Mouse (Mus musculus): ENCODE measurements around the gene Schip1. TPM values are rescaled to one million over a fixed set of nuclear protein-coding genes. Genes with fewer than 3 reads are reported as not detected.
"Not testable (repeated sequence)": the region's sequence is repeated elsewhere in the genome, so short reads cannot be mapped to it uniquely, and the experiment has no call there.

Schip1 gene
- 100 to 1,000 TPM; 143 to 167 TPM for total RNA-seq (2021)
- long read RNA-seq, experiment 1, transcript Schip1-206 (8 exons, 2,156 nt) = minor isoform, 7 of 130 reads
- long read RNA-seq, experiment 1, transcript Schip1-207 (7 exons, 1,557 nt) = major isoform, 108 of 130 reads
- long read RNA-seq, experiment 1, partial matches to known transcripts = 8 of 130 reads
- long read RNA-seq, experiment 1, other reads (novel, unspliced or antisense) = 4 of 130 reads
- long read RNA-seq, experiment 2, transcript Schip1-207 (7 exons, 1,557 nt) = major isoform, 63 of 78 reads
- long read RNA-seq, experiment 2, partial matches to known transcripts = 5 of 78 reads
- long read RNA-seq, experiment 2, other reads (novel, unspliced or antisense) = 3 of 78 reads

DNA sequence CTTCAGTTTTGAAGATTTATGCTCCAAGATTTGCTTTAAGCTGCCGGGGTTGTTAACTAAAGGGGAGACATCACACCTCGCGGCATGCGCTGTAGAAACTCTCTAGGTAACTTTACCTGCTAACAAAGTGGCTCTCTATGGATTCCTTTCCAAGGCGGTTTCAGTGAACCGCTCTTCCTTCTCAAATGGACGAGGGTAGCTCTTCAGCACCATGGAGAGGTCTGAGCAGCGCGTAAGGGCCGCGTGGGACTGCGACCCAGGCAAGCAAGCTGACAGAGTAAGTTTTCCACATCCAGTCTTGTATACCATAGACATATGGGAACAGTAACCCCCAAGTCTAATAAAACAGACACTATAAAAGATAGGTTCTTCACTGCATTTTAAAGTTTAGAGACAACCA is at the start of gene Schip1:
Schip1 (plus strand) TSS at position 72 of the 400 bp plus-strand sequence.
- peak; percentile 4 to 55 for DNase-seq

DNA sequence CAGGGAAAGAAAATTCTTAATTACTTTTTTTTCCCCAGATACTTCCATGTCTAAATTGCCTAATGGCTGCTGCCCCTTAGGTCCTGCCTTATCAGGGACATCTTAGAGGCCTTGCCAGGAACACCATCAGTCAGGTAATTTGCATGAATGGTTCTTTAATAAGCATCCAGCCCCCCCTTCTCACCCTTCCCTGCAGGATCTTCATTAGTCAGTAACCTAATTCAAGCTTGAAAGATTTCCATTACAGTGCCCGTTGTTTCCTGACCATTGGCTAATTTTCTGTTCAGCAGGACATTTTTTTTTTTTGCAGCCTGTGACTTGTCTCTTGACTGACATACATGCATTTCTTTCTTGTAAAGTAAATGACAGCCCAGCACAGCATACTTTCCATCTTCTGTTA is 48.8 kb upstream of the Schip1 start:
- DNase-seq = no peak

DNA sequence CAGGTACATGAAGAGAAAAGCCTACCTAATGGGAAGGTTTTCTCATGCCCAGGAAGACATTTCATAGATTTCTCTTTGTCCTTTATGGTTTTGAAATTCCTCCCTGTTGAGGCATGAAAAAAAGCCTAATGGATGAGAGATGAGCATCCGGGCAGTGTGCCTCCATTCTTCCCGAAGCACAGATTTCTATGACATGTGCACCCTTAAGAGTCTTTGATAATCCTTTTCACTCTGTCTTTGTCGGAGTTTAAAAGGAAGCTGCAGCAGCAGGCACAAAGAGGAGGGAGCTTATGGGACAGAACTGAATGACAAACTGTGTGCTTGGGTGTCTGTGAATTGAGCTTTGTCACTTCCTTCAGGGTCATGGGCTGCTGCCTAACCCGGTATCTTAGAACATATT is 45.2 kb upstream of the Schip1 start:
- no peak for DNase-seq

DNA sequence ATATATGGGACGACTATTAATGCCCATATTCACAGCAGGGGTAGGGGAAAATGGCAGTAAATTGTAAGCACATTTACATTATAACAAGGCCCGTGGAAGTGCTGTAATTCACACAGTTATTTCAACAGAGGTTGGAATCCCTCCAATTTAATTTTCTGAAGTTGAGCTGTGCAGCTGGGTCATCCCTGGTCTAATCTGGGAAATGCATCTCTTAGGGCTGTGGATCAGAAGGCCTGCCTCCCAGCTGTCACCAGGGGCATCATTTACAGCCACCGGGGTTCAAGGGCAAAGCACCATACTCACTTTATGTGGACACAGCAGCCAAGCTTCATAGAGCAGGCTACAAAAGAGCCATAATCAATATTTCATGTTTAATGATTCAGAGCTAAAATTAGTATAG is 28.5 kb upstream of the Schip1 start:
- DNase-seq = no peak

DNA sequence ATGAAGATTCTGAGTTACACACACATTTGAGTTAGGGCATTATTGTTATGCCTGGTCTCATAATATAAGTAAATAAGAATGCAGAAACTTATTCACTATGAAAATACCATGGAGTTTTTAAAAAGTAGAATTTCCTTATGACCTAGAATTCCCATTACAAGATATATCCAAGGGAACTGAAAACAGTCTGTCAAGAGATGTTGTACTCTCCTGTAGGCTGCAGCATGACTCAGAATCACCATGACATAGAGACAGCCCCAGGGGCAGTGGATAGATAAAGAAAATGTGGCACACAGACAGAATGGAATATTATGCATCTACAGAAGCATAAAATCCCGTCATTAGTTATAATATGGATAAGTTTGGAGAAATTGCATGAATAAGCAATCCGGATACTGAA is 21.7 kb upstream of the Schip1 start:
- no peak for DNase-seq

DNA sequence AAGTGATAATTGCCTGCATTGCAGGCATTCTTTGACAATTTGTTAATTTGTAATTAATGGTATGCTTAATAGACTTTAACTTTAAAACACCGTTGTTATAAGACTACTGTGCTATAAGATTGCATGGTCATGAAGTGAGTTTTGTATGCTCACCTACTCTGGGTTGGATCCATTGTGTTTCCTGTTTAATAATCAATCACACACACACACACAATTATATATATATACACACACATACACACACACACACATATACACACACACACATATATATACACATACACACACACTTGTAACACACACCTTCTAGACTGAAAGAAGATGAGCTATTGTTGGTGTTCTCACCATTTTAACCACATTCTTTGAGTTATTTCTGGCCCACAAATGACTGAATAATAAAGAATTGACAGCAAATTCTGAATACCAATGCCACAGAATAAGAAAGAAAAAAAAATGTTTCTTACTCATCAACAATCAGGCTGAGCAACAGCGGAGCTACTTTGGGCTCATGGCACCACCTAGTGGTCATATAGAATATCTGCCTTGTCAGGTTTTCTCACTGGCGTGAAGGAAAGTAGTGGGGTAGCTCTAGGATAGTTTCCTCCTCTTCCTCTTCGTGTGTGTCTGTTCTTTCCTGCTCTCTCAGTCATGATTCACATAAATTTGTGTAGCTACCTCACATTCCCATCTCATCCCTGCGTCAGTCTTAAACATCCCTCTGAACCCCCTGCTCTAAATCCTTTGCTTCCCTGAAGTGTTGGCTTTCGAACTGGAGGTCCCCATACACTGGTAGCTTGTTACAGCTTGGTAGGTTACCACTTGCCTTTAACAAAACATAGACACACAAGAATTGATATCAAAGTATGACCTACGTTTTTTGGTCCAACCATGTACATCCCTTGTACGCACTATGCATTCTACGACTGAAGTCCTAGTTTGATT is 18.9 kb upstream of the Schip1 start:
- DNase-seq = peak; percentile 11 to 54

DNA sequence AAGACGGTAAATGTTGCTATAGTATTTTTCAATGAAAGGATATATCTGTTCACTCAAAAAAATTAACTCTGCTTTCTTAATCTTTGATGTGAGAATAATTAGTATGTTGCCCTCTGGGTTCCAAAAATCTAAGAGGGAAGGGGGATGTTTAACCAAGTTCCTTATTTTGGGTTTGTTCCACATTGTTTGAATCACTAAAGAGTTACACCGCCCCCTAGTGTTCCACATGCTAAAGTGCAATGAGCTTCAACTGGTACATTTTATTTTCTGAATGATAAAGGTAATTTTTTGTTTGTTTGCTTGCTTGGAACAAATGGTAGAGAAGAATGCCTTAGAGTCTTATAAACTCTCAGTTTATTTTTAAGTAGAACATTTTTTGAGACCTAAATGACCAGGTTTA is 11.1 kb upstream of the Schip1 start:
- DNase-seq = peak in 1 of 2 experiments; percentile 13

DNA sequence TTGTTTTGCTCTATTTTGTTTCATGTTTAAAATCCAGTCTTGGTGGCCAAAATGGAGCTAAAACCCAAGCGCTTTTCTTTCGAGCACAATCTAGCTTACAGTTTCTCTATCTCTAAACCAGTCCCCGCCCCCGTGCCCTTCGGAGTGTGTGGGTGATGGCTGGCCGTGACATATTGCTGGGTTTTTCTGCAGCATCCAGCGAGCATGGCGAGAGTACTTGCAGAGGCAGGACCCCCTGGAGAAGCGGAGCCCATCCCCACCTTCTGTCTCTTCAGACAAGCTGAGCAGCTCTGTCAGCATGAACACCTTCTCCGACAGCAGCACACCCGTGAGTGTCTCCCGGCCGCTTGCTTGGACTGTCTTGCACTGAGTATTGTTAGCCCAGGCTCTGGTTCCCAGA is 9.5 kb upstream of the Schip1 start:
- DNase-seq = no peak

DNA sequence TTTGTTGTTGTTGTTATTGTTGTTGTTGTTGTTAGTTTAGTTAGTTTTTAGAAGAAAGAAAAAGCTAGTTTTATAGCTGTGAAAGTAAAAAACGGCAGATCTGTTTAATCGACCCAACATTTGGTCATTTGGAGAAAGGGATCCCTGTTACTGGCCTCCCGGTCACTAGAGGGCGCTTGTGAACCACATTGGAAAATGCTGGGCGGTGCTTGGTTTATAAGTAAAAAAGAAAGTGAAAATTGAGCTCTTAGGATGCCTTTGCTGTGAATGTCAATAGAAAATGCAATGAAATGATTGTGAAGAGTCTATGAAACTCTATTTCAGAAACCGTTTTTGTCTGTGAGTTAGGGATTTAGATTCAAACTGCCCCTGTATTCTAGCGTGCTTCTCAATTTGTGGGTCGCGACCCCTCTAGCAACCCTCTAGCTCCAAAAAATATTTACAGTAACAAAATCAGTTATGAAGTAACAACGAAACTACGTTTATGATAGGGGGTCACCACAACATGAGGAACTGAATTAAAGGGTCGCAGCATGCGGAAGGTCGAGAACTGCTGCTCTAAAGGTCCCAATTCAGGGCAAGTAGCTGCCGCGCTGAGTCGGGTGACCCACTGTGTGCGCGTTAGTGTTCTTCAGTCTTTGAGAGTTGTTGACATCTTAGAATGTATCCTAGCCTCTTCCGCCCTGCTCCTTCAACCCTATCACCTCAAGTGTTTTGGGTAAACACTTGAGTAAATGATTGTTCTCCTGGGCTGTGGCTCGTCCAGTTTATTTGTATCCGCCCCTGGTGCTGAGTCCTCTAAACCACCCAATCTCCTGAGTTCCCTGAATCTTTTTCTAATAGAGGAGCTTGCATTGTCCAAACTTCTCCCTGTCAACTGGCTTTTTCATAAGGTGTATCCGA is 8.0 kb upstream of the Schip1 start:
- DNase-seq = peak; percentile 77 to 90

DNA sequence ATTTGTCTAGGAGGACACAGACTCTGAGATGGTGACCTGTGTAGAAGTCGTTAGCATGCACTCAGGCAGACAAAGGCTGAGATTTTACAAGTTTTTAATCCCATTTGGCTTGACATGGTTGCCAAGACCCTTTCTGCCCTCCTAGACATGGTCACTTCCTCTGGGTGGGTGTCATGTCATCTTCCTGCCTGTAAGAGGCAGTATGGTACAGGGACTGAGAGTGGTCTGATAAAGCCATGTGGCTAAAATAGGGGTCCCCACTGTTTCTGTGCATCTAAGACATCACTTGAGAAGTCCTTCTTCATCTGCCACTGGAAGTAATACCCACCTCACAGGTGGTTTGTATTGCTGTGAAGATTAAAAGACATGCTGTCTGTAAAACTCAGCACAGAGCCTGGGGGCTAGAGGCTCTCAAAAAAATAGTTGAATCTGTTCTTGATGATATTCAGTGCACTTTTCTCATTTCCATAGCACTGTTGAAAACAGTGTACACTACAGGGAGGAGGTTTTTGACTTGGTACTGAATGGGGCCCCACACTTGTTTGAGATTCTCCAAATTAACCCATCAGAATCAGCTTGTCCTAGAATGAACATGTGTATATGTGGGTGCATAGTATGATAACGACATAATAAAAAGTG is 5.3 kb upstream of the Schip1 start:
- peak in 1 of 2 experiments; percentile 31 for DNase-seq

DNA sequence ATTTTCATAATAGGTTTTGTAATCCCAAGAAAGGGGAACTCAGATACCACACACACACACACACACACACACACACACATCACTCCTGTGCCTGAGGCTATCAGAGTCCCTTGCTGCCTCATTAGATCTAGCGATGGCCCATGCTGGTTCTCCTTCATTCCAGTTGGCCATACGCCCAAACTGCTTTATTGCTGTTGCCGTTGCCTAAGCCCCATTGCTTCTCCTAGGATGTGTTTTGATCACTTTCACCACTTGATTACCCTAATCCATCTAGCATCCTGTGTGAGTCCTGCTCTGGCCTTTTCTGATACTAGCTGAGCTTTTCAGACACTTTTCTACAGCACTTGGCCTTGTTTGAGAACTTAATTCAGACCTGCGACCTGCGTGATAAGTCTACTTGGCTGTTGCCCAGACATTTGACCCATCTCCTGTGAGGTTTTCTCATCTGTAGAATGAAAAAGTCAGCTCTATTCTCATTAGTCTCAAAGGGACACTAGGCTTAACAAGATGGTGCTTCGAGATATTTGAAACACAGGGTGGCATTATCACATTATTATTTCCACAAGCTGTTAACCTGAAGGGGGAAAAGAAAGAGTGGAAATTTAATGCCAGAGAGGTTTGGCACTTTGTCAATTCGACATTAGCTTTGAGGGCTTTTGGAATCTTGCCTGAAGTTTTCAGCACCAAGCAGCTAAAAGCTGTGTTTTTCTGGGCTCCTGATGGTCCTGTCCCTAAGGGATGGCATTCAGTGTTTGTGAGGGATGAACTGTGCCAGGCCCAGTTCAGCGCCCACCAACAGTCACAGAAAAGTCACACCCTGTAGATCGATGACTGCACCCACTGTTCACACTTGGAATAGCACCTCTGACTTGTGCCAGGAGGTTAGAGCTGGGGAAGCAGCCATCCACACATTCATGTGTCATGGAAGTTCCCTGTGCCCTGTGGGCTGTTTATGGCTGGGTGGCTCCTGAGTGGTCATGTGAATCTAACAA is 7.1 kb downstream of the Schip1 start:
- DNase-seq = no peak

DNA sequence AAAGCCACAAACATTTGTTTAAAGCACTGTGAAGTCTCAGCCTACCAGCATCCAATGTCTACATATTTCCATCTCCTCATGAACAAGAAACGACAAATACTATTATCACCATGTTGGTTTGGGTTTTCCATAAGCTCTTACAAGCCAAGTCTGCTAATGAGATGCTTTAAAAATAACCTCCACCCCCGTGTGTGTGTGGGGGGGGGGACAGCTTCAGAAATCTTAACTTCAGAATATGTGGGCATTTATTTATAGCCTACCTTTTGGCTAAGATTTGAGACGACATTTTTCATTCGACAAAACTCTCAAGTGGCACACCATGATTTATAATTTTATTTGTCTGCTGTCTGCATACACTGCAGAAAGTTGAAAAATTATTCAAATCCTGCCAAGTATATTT is 12.8 kb downstream of the Schip1 start:
- DNase-seq = no peak

DNA sequence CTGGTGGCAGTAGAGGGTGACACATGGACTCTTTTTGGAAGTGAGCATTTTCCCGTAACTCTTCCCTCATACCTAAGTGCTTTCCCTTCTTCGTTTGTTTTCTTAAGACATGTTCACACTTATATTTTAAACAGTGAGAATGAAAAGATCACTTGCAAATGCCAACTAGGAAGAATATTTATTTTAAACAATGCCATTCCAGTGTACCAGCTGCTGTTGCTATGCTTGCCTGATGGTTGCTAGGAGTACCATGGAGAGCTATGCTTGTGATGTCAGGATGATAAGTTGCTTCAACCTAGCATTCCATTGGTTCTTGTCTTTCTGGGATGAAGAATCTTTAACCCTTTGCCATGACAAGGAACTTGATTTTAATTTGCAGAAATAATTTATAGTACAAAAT is 20.4 kb downstream of the Schip1 start:
- DNase-seq = no peak

DNA sequence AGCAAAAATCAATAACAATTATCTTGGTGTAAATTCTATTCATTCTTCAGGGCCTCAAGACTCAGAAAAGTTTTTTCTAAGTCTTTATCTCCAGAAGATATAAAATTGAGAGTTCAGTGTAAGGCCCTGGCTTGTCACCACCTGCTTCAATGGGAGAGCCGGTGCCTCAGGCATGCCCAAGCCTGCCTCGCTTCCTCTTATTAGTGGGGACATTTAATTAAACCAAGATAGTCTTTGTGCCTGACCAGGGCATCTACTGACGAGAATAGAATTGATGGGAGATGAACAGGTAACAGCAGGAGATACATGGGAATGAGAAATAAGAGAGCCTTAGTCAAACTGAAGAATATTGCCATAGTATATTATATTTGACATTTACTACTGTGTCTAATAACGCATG is 27.5 kb downstream of the Schip1 start:
- no peak for DNase-seq

DNA sequence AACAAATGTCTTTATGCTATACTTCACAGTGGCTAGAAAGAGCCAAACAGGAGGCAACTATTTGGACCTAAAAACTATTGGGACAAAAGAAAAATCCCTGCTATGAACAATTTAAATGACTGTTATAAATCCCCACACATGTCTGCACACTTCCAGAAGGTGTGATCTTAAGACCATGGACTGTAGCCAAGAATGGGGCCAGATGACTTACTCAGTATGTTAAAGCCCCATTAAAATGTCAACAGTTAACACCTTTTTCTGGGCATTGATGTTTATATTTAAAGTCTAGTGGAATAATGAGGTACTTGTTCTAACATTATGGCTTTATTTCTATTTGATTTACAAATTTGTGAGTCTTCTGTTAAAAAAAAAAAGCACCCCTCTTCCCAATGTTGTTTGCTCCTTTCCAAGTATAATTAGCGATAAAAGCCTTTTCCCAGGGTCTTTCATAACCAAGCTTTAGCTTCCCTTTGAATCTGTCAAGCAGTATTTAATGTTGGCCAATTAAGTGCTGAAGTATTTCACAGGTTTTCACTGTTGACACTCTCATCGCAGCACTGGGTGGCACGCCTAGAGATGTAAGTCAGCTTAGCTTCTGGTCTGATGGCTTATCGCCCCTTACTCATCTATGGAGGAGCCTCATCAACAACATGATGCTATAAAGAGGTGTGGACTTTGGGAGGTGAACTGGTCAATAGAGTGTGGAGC is 32.3 kb downstream of the Schip1 start:
- no peak for DNase-seq

DNA sequence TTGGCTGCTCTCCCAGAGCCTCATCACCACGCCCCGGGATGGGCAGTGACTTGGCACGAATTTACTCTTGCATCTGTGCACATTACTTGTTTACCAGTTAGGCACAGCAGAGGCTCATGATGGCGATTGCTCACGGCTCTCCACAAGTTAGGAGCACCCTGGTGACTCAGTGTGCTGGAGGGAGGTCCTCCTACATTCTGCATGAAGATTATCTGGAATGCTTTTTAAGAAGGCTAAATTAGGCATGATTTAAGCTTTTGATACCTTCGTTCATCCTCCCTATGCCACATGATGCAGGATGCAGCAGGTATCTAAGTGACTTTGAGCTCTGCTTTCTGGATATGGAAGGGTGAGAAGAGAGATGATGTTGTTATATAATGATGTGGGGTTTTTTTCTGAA is 35.0 kb downstream of the Schip1 start:
- not testable (repeated sequence) for DNase-seq

DNA sequence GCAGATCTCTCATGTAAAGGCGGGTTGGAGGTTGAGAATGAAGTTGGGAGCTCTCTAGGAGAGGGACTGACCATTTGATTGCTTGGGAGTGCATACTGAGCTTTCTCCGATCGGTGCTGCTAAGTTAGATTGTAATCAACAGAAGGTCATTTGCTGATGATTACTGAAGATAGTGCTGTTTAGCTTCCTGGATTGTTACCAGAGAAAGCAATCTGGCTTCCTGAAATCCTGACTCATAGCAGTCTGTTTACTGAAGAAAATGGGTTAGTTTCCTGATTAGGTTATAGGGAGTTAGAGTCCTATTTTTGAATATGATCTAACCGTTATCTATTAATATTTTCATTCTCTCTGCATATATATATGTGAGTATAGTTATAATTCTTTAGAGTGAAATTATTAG is 36.7 kb downstream of the Schip1 start:
- DNase-seq = no peak

DNA sequence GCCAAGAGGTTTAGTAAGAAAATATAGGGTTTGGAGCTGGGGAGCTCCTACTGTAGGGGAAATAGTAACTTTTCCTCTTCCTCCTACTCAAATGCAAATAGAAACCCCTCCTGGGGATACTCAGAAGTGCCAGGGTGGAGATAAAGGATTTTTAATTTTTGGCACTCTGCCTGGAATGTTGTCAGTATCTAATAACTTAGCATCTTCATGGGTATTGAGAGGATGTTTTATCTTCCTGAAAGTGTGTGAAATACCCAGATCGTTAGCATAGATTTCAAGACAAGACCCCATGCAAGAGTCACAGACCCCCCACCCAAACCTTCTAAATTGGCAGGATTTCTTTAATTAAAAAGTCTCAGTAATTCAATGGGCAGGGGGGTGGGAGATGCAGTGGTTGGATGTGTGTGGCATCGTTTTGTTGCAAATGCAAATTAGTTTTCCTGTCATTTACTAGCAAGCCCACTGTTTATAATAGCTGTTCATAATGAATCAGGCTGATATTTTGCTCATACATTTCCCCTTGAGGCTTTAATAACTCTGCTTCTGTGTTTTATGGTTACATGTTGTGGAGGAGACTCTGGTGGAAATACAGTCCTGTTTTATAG is 40.6 kb downstream of the Schip1 start:
- DNase-seq = no peak

DNA sequence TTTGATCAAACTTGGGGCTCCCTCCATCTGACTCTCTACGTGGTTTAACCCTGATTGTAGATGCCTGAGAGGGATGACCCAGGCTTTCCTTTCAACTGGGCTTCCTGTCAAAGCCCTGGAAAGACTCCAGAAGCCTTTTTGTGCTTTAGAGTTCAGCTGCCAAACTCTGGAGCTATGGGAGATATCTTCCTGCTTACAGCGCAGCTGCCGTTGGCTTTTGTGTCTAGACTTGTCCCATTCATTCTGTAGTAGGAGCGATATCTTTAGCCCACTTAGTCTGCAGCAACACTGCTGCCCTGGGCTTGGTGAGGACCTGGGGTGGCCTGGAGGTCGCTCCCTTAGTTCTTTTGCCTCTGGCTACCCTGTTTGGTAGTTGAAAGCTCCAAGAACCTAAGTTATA is 56.7 kb downstream of the Schip1 start:
- peak; percentile 5 to 28 for DNase-seq

Data from heart, adult 18-20 months (tissue).